Mouse (Mus musculus) CH12.LX (cell line): ENCODE results near the gene Gabpb2. TPM values are rescaled to one million over a fixed set of nuclear protein-coding genes. Genes with fewer than 3 reads are reported as not detected.

ENCODE experiments used
- DNase-seq: peaks from one replicate; pipeline ENCODE4 v3.0.0-alpha.2; 2013; ENCODE audit errors: extremely low read depth
- H3K27ac ChIP-seq: 2 replicates; pipeline ENCODE4 v1.5.1; 2012; ENCODE audit warnings: low read depth, mild to moderate bottlenecking, control low read depth, moderate library complexity; ENCODE audit not compliant: insufficient read depth
- H3K27me3 ChIP-seq: replicated peaks from 2 replicates; pipeline ENCODE3; 2012; ENCODE audit warnings: inconsistent platforms
- H3K36me3 ChIP-seq, 2 experiments: replicated peaks in 1 of 2; 2 replicates each; pipeline versions ENCODE3 to v1.6.1; 2012; ENCODE audit warnings: inconsistent platforms in 1 of 2, low read length in 1 of 2, mild to moderate bottlenecking in 1 of 2, mixed read lengths in 1 of 2, moderate library complexity in 1 of 2; ENCODE audit not compliant: control insufficient read depth in 1 of 2, insufficient read depth in 1 of 2
- H3K4me1 ChIP-seq, 2 experiments: 2 replicates each; pipeline ENCODE4 v1.6.1; 2012; ENCODE audit warnings: inconsistent platforms in 1 of 2, moderate library complexity in 1 of 2; ENCODE audit not compliant: insufficient read depth in 2 of 2, control insufficient read depth in 1 of 2
- H3K4me2 ChIP-seq: 2 replicates; pipeline ENCODE4 v1.6.1; 2012; ENCODE audit warnings: low read depth, mild to moderate bottlenecking, control low read depth; ENCODE audit not compliant: poor library complexity, insufficient read depth, severe bottlenecking
- H3K4me3 ChIP-seq, 3 experiments: fragments of 150-350 bp in 1 of 3; sonication (generic) in 1 of 3; replicated peaks in 1 of 3; 2 replicates each; pipeline versions ENCODE3 to v1.5.1; 2011 to 2012; ENCODE audit warnings: low read depth in 2 of 3, low read length in 2 of 3, mild to moderate bottlenecking in 2 of 3, moderate library complexity in 2 of 3, control low read depth in 1 of 3, improper control_type of control experiment in 1 of 3, inconsistent platforms in 1 of 3, mixed read lengths in 1 of 3; ENCODE audit not compliant: poor library complexity in 1 of 3
- H3K79me2 ChIP-seq: replicated peaks from 2 replicates; pipeline ENCODE4 v1.6.1; 2012; ENCODE audit warnings: mild to moderate bottlenecking, moderate library complexity; ENCODE audit not compliant: control insufficient read depth, poor library complexity, insufficient read depth, severe bottlenecking; ENCODE audit errors: extremely low read depth
- H3K9ac ChIP-seq: 2 replicates; pipeline ENCODE4 v1.6.1; 2012; ENCODE audit warnings: low read depth, mild to moderate bottlenecking, control low read depth, moderate library complexity; ENCODE audit not compliant: insufficient read depth
- H3K9me3 ChIP-seq: replicated peaks from 2 replicates; pipeline ENCODE3; 2012; ENCODE audit warnings: low read length, inconsistent platforms, mixed read lengths
- BHLHE40 ChIP-seq: IDR thresholded peaks from 2 replicates; pipeline ENCODE4 v1.6.1; 2011; ENCODE audit warnings: mild to moderate bottlenecking, low read depth, low read length, improper control_type of control experiment
- CHD2 ChIP-seq: IDR thresholded peaks from 2 replicates; pipeline ENCODE4 v1.6.1; 2011; ENCODE audit warnings: low read length, improper control_type of control experiment
- E2F4 ChIP-seq: IDR thresholded peaks from 2 replicates; pipeline ENCODE4 v1.6.1; 2011; ENCODE audit warnings: low read depth, low read length, improper control_type of control experiment; ENCODE audit not compliant: insufficient replicate concordance
- ELF1 ChIP-seq: IDR thresholded peaks from 2 replicates; pipeline ENCODE4 v1.6.1; 2014; ENCODE audit warnings: low read depth, mild to moderate bottlenecking, inconsistent platforms, low read length, improper control_type of control experiment
- EP300 ChIP-seq: IDR thresholded peaks from 2 replicates; pipeline ENCODE4 v1.6.1; 2011; ENCODE audit warnings: low read length, improper control_type of control experiment
- ETS1 ChIP-seq: conservative IDR thresholded peaks from 2 replicates; pipeline ENCODE4 v1.6.1; 2012; ENCODE audit warnings: low read depth, mild to moderate bottlenecking, inconsistent platforms, low read length, improper control_type of control experiment, moderate library complexity
- GABPA ChIP-seq: IDR thresholded peaks from 2 replicates; pipeline ENCODE4 v1.6.1; 2012; ENCODE audit warnings: low read depth, low read length, improper control_type of control experiment, inconsistent platforms; ENCODE audit not compliant: insufficient replicate concordance
- IRF4 ChIP-seq: IDR thresholded peaks from 2 replicates; pipeline ENCODE4 v1.6.1; 2014; ENCODE audit warnings: low read depth, mild to moderate bottlenecking, inconsistent platforms, low read length, improper control_type of control experiment
- JUND ChIP-seq: conservative IDR thresholded peaks from 2 replicates; pipeline ENCODE4 v1.6.1; 2011; ENCODE audit warnings: low read depth, low read length, improper control_type of control experiment
- KAT2A ChIP-seq: IDR thresholded peaks from 2 replicates; pipeline ENCODE4 v1.6.1; 2012; ENCODE audit warnings: low read length, improper control_type of control experiment, inconsistent platforms; ENCODE audit not compliant: insufficient replicate concordance
- MAFK ChIP-seq: IDR thresholded peaks from 2 replicates; pipeline ENCODE4 v1.6.1; 2011; ENCODE audit warnings: low read length, improper control_type of control experiment; ENCODE audit not compliant: insufficient replicate concordance
- MAX ChIP-seq: IDR thresholded peaks from 2 replicates; pipeline ENCODE4 v1.6.1; 2011; ENCODE audit warnings: low read length, improper control_type of control experiment
- MAZ ChIP-seq: IDR thresholded peaks from 2 replicates; pipeline ENCODE4 v1.6.1; 2012; ENCODE audit warnings: low read depth, mild to moderate bottlenecking, inconsistent platforms, low read length, improper control_type of control experiment, moderate library complexity
- MXI1 ChIP-seq: IDR thresholded peaks from 2 replicates; pipeline ENCODE4 v1.6.1; 2011; ENCODE audit warnings: mild to moderate bottlenecking, low read depth, low read length, improper control_type of control experiment
- NRF1 ChIP-seq: IDR thresholded peaks from 2 replicates; pipeline ENCODE4 v1.6.1; 2014; ENCODE audit warnings: low read depth, mild to moderate bottlenecking, inconsistent platforms, low read length, improper control_type of control experiment, moderate library complexity
- PAX5 ChIP-seq: IDR thresholded peaks from 2 replicates; pipeline ENCODE4 v1.6.1; 2012; ENCODE audit warnings: low read length, inconsistent platforms, mixed read lengths
- POLR2A ChIP-seq: IDR thresholded peaks from 2 replicates; pipeline ENCODE4 v1.6.1; 2011; ENCODE audit warnings: low read depth, mild to moderate bottlenecking, improper control_type of control experiment, low read length
- POLR2AphosphoS2 ChIP-seq: IDR thresholded peaks from 2 replicates; pipeline ENCODE4 v1.6.1; 2011; ENCODE audit warnings: low read depth, low read length, improper control_type of control experiment
- RAD21 ChIP-seq: IDR thresholded peaks from 2 replicates; pipeline ENCODE4 v1.6.1; 2011; ENCODE audit warnings: low read depth, mild to moderate bottlenecking, low read length, improper control_type of control experiment, moderate library complexity
- SIN3A ChIP-seq: IDR thresholded peaks from 2 replicates; pipeline ENCODE4 v1.6.1; 2012; ENCODE audit warnings: low read length, improper control_type of control experiment, inconsistent platforms
- TCF12 ChIP-seq: IDR thresholded peaks from 2 replicates; pipeline ENCODE4 v1.6.1; 2014; ENCODE audit warnings: low read depth, mild to moderate bottlenecking, inconsistent platforms, low read length, improper control_type of control experiment
- UBTF ChIP-seq: IDR thresholded peaks from 2 replicates; pipeline ENCODE4 v1.6.1; 2012; ENCODE audit warnings: low read depth, mild to moderate bottlenecking, inconsistent platforms, low read length, improper control_type of control experiment, moderate library complexity
- USF2 ChIP-seq: conservative IDR thresholded peaks from 2 replicates; pipeline ENCODE4 v1.6.1; 2011; ENCODE audit warnings: low read depth, low read length, improper control_type of control experiment
- ZKSCAN1 ChIP-seq: IDR thresholded peaks from 2 replicates; pipeline ENCODE4 v1.6.1; 2012; ENCODE audit warnings: low read depth, inconsistent platforms, low read length, improper control_type of control experiment, borderline replicate concordance
- ZNF384 ChIP-seq: IDR thresholded peaks from 2 replicates; pipeline ENCODE4 v1.6.1; 2012; ENCODE audit warnings: low read depth, low read length, improper control_type of control experiment, inconsistent platforms
- dilution Hi-C: fragments of 300-500 bp; cut with MboI; formaldehyde crosslinking; loops from 2 replicates; pipeline ENCODE4 v1.14.3; 2020; ENCODE audit warnings: low sequenced_read_pairs; ENCODE audit not compliant: extremely low pct_unique_long_range_greater_than_20kb, extremely low pct_ligation_motif_present
- in situ Hi-C: fragments of 300-500 bp; cut with MboI; formaldehyde crosslinking; loops from 3 replicates; pipeline ENCODE4 v1.14.3; 2019; ENCODE audit warnings: low sequenced_read_pairs, low pct_ligation_motif_present, low pct_unique_long_range_greater_than_20kb, mixed read lengths
- polyA plus RNA-seq: library from polyadenylated mRNA; unstranded; fragments of >175 nt; gene quantifications from 2 replicates; pipeline ENCODE4 v1.2.1, GENCODE M21; 2012; ENCODE audit warnings: low read depth; ENCODE audit not compliant: insufficient read length
- total RNA-seq, 2 experiments: library from RNA; depleted of rRNA; stranded (reverse); fragments of 300-350 nt in 1 of 2; fragments of >200 nt in 1 of 2; gene quantifications; 2 replicates each; pipeline ENCODE4 v1.2.3; 2012 to 2014

The Gabpb2 gene
- total and polyA plus RNA-seq, 3 experiments: 14.7 to 20.6 (median 16.6) TPM

- Histone ChIP-seq H3K4me2 (no peak overlapping the region), H3K4me1 (peaks cover 6 to 23% of the 10 kb centered on the region in 2 experiments; a peak in 2 of 4 replicates), H3K27me3 (no peaks in the 10 kb centered on the region), H3K9ac (no peak overlapping the region), H3K4me3 (no peak overlapping the region)
- no peak for DNase-seq
- dilution Hi-C loops: no loop called here
- in situ Hi-C loops: no loop called here
- TF ChIP-seq CHD2 (no peak), UBTF (no peak), E2F4 (no peak), POLR2AphosphoS2 (no peak), ZNF384 (no peak), MAFK (no peak), TCF12 (no peak), ELF1 (no peak), POLR2A (no peak), ETS1 (no peak), MAX (no peak), USF2 (no peak), EP300 (no peak), MXI1 (no peak)
- TF ChIP-seq, all 38 proteins: peak for 0
- Histone ChIP-seq H3K27ac (no peak overlapping the region), H3K79me2 (no peaks in the 10 kb centered on the region), H3K9me3 (peaks cover 7% of the 10 kb centered on the region), H3K36me3 (peaks cover 4 to 19% of the 10 kb centered on the region in 2 experiments)
These were observed 40.1 kb downstream of the Gabpb2 start for GRCm38 (mm10) chr3:95177583-95177982.

- Histone ChIP-seq H3K27ac (no peak overlapping the region), H3K4me2 (no peak overlapping the region), H3K9ac (no peak overlapping the region), H3K36me3 (peaks cover 4 to 11% of the 10 kb centered on the region in 2 experiments), H3K79me2 (no peaks in the 10 kb centered on the region), H3K9me3 (peaks cover 8% of the 10 kb centered on the region), H3K4me3 (no peak overlapping the region), H3K27me3 (no peaks in the 10 kb centered on the region), H3K4me1 (peaks cover 6 to 23% of the 10 kb centered on the region in 2 experiments; a peak in 2 of 4 replicates)
- in situ Hi-C loops (no loop called here), dilution Hi-C loops (no loop called here)
- no peak for DNase-seq
- TF ChIP-seq MAFK (no peak), USF2 (no peak), PAX5 (no peak), TCF12 (no peak), ELF1 (no peak), ZKSCAN1 (no peak), ZNF384 (no peak), NRF1 (no peak), KAT2A (no peak), RAD21 (no peak), IRF4 (no peak), BHLHE40 (no peak), SIN3A (no peak), ETS1 (no peak), JUND (no peak), MAZ (no peak), GABPA (no peak), POLR2AphosphoS2 (no peak)
These were observed 41.2 kb downstream of the Gabpb2 start for GRCm38 (mm10) chr3:95176500-95176899.
